Mouse (Mus musculus) liver, embryonic 11.5 days (tissue): Measurements from ENCODE around the gene Grcc10. TPM values are rescaled to one million over a fixed set of nuclear protein-coding genes. Genes with fewer than 3 reads are reported as not detected.

Experiments
- ATAC-seq: fragments of 200-750 bp; cut with Nextera tagmentation; replicated peaks from 2 replicates; pipeline ENCODE4 v1.8.0; 2017; ENCODE audit warnings: moderate number of reproducible peaks, mild to moderate bottlenecking, moderate TSS enrichment, moderate library complexity; ENCODE audit not compliant: low FRiP score
- DNase-seq: peaks from one replicate; pipeline ENCODE4 v3.0.0-alpha.2; 2017; ENCODE audit warnings: low spot score
- H3K27ac ChIP-seq: fragments of 300-500 bp; sonication (generic); 2 replicates; pipeline ENCODE4 v1.5.1; 2014; ENCODE audit warnings: mild to moderate bottlenecking, low read depth, low read length, control low read depth
- H3K27me3 ChIP-seq: fragments of 300-500 bp; sonication (generic); replicated peaks from 2 replicates; pipeline ENCODE4 v1.6.1; 2014; ENCODE audit warnings: low read length, mixed read lengths; ENCODE audit not compliant: control insufficient read depth, insufficient read depth
- H3K36me3 ChIP-seq: fragments of 300-500 bp; sonication (generic); 2 replicates; pipeline ENCODE4 v1.6.1; 2014; ENCODE audit warnings: mild to moderate bottlenecking, low read length, moderate library complexity, mixed read lengths; ENCODE audit not compliant: control insufficient read depth, insufficient read depth
- H3K4me1 ChIP-seq: fragments of 300-500 bp; sonication (generic); replicated peaks from 2 replicates; pipeline ENCODE4 v1.6.1; 2014; ENCODE audit warnings: low read length, mixed read lengths; ENCODE audit not compliant: control insufficient read depth, insufficient read depth
- H3K4me2 ChIP-seq: fragments of 300-500 bp; sonication (generic); 2 replicates; pipeline ENCODE4 v1.6.1; 2014; ENCODE audit warnings: mild to moderate bottlenecking, control low read depth, moderate library complexity
- H3K4me3 ChIP-seq: fragments of 300-500 bp; sonication (generic); 2 replicates; pipeline ENCODE4 v1.5.1; 2014; ENCODE audit warnings: low read depth, low read length, control low read depth
- H3K9ac ChIP-seq: fragments of 300-500 bp; sonication (generic); 2 replicates; pipeline ENCODE4 v1.6.1; 2014; ENCODE audit warnings: low read depth, low read length, control low read depth
- H3K9me3 ChIP-seq: fragments of 300-500 bp; sonication (generic); 2 replicates; pipeline ENCODE4 v1.6.1; 2016; ENCODE audit warnings: low read length, inconsistent platforms, mixed read lengths; ENCODE audit not compliant: control insufficient read depth
- WGBS: fragments of 180-500 bp; shearing (Covaris S2); extraction: QIAGEN DNeasy Blood & Tissue Kit; methylation state at CpG from one replicate; pipeline ENCODE4 v1.1.7; 2014; 5-methylcytosine and 5-hydroxymethylcytosine counted together
- polyA plus RNA-seq: library from polyadenylated mRNA; unstranded; fragments of >200 nt; fragmentation: Nextera tagmentation; extraction: Ambion mirVana; gene quantifications from 2 replicates; pipeline ENCODE4 v1.2.1, GENCODE M21; 2014

The Grcc10 gene
- polyA plus RNA-seq, 1 experiment from 2014 or later: 167 TPM

DNA sequence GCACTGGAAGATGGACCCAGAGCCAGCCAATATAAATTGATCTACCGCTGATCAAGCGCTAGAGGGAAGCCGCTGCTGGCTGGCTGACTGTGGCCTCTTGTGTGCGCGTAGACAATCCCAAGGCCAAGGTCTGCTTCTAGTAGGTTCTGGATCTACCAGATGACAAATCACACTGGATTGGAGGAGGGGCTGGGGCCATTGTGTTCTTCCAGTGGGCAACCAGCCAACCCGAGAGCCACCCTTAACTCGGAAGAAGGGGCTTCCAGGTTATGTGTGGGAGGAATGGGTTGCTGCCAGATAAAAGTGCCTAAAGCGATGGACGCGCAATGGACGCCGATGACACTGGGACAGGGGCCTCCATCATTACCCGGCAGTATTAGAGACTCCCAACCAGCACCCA is 23.2 kb downstream of the Grcc10 start:
- no peak overlapping the region for H3K27ac ChIP-seq
- H3K9me3 ChIP-seq: no peaks in the 10 kb centered on the region
- DNase-seq: no peak
- peaks cover 33% of the 10 kb centered on the region for H3K36me3 ChIP-seq
- no peak overlapping the region; the same call in 1 of the 2 replicates for H3K4me2 ChIP-seq
- no peak overlapping the region for H3K9ac ChIP-seq
- 84% methylated on average over 13 of the region's 13 CpGs for WGBS
- no peak for ATAC-seq
- H3K4me1 ChIP-seq: peaks cover 38% of the 10 kb centered on the region
- 0 out of 2 replicates have a peak overlapping the region, but pooled peaks have one; percentile 1 for H3K4me3 ChIP-seq
- no peaks in the 10 kb centered on the region for H3K27me3 ChIP-seq

DNA sequence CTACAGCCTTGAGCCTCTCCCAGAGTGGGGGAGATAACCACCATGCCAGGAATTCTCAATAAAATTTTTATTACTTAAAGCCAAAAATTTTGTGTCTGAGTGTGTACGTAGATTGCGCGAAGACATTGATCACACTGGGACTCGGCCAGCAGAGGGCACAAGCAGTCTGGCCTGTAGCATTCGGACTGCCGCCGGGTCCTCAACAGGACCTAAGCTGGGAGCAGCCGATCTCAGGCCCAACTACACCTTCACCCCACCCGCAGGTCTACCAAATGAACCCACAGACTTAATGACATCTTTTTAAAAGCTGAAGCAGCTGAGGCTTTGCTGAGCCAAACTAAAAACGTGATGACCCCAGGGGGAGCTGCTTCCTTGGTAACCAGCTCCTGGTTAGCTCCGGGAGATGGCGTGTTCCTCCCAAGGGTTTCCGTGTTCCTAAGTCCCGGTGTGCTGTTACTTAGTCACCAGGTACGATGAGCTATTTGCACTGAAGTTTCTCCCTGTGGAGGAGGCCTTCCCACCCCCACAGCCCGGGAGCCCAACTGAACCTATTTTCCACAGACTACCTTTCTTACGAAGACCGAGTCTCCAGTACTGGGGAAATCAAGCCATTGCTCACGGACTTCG is 24.2 kb downstream of the Grcc10 start:
- WGBS: 70% methylated on average over 20 of the region's 20 CpGs
- H3K4me1 ChIP-seq: peaks cover 38% of the 10 kb centered on the region
- H3K4me2 ChIP-seq: no peak overlapping the region

GRCm38 (mm10) chr6:124712918-124713317 is 28.3 kb downstream of the Grcc10 start:
- peaks cover 30% of the 10 kb centered on the region for H3K4me1 ChIP-seq
- 13% methylated on average over 11 of the region's 11 CpGs for WGBS

More for the DNA sequence above, 24.2 kb downstream of the Grcc10 start:
- no peak for DNase-seq
- Histone ChIP-seq H3K4me3 (no peak overlapping the region; the same call in 1 of the 2 replicates), H3K9ac (no peak overlapping the region), H3K36me3 (peaks cover 33% of the 10 kb centered on the region), H3K9me3 (no peaks in the 10 kb centered on the region), H3K27me3 (no peaks in the 10 kb centered on the region), H3K27ac (peak overlapping the region; percentile 23; the same call in 1 of the 2 replicates)
- no peak for ATAC-seq

GRCm38 (mm10) chr6:124711824-124712782 is 29.1 kb downstream of the Grcc10 start, which contains the start of the genes Emg1 and Phb2:
Gene Emg1 (minus strand): TSS chr6:124712178.
Gene Phb2 (plus strand): TSS chr6:124712336.
- WGBS: under 1% methylated on average over 76 of the region's 76 CpGs
- DNase-seq: peak; percentile 98
- H3K9me3 ChIP-seq: no peaks in the 10 kb centered on the region
- H3K27me3 ChIP-seq: no peaks in the 10 kb centered on the region
- H3K4me3 ChIP-seq: peak within 1 kb of the TSS; percentile 92
- H3K4me1 ChIP-seq: peaks cover 28% of the 10 kb centered on the region
- peak within 1 kb of the TSS; percentile 88 for H3K27ac ChIP-seq
- peaks cover 56% of the 10 kb centered on the region for H3K36me3 ChIP-seq
- H3K4me2 ChIP-seq: peak within 1 kb of the TSS; percentile 88
- peak within 1 kb of the TSS; percentile 89 for H3K9ac ChIP-seq
- peak; percentile 97 for ATAC-seq

More at GRCm38 (mm10) chr6:124712918-124713317, 28.3 kb downstream of the Grcc10 start:
- DNase-seq (no peak), ATAC-seq (no peak)
- Histone ChIP-seq H3K4me3 (peak overlapping the region; percentile 92), H3K4me2 (peak overlapping the region; percentile 88), H3K36me3 (peaks cover 51% of the 10 kb centered on the region), H3K27ac (peak overlapping the region; percentile 76), H3K9me3 (no peaks in the 10 kb centered on the region), H3K9ac (peak overlapping the region; percentile 89), H3K27me3 (no peaks in the 10 kb centered on the region)

DNA sequence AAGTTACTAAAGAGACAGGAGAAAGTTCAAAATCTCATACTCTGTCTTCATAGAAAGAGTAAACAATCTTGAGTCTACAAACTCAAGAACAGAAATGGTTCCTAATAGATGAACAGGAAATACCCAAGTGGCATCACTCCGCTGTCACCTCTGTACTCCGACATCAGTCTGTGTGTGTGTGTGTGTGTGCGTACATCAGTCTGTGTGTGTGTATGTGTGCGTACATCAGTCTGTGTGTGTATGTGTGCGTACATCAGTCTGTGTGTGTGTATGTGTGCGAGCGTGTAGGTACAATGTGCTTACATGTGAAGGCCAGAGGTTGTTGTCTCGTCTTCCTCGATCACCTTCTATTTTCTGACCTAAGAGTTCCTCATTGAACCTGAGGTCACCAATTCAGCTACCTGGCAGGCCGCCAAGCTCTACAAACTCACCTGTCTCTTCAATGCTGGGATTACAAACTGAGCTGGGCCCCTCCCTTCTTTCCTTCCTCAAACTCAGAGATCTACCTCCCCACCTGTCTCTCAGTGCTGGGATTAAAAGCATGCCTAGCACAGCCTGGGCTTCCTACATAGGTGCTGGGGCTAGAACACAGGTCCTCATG is 32.8 kb downstream of the Grcc10 start:
- Histone ChIP-seq H3K4me3 (peak overlapping the region; percentile 9; the same call in 1 of the 2 replicates), H3K27ac (no peak overlapping the region), H3K4me2 (no peak overlapping the region), H3K9ac (no peak overlapping the region), H3K27me3 (no peaks in the 10 kb centered on the region), H3K36me3 (peaks cover 46% of the 10 kb centered on the region), H3K4me1 (peaks cover 21% of the 10 kb centered on the region), H3K9me3 (no peaks in the 10 kb centered on the region)
- DNase-seq (no peak), ATAC-seq (no peak)
- 95% methylated on average over 10 of the region's 10 CpGs for WGBS

DNA sequence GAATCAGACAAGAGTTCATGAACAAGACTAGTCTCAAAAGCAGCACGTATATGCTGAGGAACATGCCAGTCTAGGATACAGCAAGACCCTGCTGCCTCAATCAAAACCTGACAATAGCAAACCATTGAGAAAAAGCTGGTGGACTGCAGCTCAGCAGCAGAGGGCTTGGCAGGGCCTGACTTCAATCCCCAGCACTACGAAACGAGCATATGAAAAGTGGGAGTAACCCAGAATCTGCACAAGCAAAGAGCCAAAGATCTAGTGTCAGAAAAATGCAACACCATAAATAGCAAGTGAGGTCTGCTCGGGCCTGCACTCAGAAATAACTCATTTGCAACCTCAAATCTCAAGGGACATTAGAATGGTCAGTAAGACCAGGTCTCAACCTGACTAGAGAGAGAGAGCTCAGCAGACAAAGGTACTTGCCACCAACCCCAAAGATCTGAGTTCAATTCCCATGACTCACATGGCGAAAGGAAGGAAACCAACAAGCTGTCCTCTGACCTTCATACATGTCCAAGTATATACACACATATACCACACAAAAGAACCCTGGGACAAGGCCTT is 35.0 kb downstream of the Grcc10 start:
- H3K9me3 ChIP-seq: no peaks in the 10 kb centered on the region
- no peak overlapping the region for H3K9ac ChIP-seq
- WGBS: 86% methylated on average over 5 of the region's 5 CpGs
- peaks cover 59% of the 10 kb centered on the region for H3K36me3 ChIP-seq
- no peak overlapping the region for H3K4me3 ChIP-seq
- H3K4me2 ChIP-seq: no peak overlapping the region
- no peaks in the 10 kb centered on the region for H3K27me3 ChIP-seq
- DNase-seq: no peak
- no peak overlapping the region for H3K27ac ChIP-seq
- no peak for ATAC-seq
- peaks cover 19% of the 10 kb centered on the region for H3K4me1 ChIP-seq

DNA sequence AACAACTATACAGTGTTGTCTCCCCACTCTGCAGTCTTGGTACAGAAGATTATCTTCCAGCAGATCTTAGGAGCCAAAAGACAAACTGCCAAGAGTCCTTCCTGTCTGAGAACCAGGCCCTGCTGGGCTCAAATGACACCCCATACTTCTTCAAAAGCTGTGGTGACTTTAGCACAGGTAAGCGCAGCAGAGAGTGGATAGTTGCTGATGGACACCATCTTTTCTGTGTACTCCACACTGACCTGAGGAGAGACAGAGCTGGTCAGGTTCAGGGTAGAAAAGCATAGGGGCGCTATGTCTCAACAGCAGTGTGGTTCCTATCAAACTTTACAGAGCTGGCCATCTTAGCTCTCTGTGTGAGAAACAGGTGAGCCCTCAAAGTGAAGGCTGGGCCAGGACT is 36.8 kb downstream of the Grcc10 start:
- H3K27me3 ChIP-seq: no peaks in the 10 kb centered on the region
- no peaks in the 10 kb centered on the region for H3K9me3 ChIP-seq
- peaks cover 57% of the 10 kb centered on the region for H3K36me3 ChIP-seq
- 93% methylated on average over 2 of the region's 2 CpGs for WGBS
- no peak overlapping the region for H3K4me2 ChIP-seq
- DNase-seq (no peak), ATAC-seq (no peak)
- H3K4me1 ChIP-seq: peaks cover 5% of the 10 kb centered on the region; the same call in 1 of the 2 replicates
- no peak overlapping the region for H3K4me3 ChIP-seq
- no peak overlapping the region for H3K9ac ChIP-seq
- H3K27ac ChIP-seq: no peak overlapping the region

- no peaks in the 10 kb centered on the region for H3K4me1 ChIP-seq
- DNase-seq (no peak), ATAC-seq (no peak)
- no peaks in the 10 kb centered on the region for H3K27me3 ChIP-seq
- H3K9me3 ChIP-seq: no peaks in the 10 kb centered on the region
- H3K27ac ChIP-seq: no peak overlapping the region
- no peak overlapping the region for H3K9ac ChIP-seq
- H3K36me3 ChIP-seq: peaks cover 54% of the 10 kb centered on the region
- WGBS: 46% methylated on average over 7 of the region's 7 CpGs
- H3K4me3 ChIP-seq: no peak overlapping the region
- no peak overlapping the region for H3K4me2 ChIP-seq
Measured at GRCm38 (mm10) chr6:124703789-124704188, 37.4 kb downstream of the Grcc10 start.
